Mouse (Mus musculus): ENCODE measurements around the gene Atf5.

Atf5 gene

DNA sequence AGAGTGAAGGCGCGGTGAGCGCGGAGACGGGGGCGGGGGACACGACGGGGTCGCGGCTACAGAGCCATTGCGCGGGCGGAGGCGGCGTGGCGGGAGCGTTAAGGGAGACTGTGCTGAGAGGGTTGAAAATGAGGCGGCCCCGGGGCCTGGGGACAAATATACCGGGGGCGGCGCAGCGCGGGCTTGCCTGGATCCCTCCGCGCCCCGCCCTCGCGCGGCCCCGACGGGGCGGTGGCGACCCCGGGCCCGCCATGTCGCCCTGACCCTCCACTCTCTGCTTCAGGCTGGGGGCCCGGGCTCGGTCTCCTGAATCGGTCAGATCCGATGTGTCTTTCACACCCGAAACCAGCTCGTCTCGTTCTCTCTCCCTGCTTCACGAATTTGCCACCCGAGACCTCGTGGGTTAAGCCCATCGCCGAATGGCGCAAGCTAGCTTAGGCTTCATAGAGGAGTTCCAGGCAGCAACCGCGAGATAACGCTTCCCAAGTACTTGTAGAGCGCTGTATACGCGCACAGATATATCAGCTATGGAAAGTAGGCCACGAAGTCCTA lies at the start of gene Atf5:
Gene Atf5, minus strand, starts transcription at position 189 of the 552 bp plus-strand sequence.
- no peak for DNase-seq (ENCODE audit: low spot score in 2 of 2)

DNA sequence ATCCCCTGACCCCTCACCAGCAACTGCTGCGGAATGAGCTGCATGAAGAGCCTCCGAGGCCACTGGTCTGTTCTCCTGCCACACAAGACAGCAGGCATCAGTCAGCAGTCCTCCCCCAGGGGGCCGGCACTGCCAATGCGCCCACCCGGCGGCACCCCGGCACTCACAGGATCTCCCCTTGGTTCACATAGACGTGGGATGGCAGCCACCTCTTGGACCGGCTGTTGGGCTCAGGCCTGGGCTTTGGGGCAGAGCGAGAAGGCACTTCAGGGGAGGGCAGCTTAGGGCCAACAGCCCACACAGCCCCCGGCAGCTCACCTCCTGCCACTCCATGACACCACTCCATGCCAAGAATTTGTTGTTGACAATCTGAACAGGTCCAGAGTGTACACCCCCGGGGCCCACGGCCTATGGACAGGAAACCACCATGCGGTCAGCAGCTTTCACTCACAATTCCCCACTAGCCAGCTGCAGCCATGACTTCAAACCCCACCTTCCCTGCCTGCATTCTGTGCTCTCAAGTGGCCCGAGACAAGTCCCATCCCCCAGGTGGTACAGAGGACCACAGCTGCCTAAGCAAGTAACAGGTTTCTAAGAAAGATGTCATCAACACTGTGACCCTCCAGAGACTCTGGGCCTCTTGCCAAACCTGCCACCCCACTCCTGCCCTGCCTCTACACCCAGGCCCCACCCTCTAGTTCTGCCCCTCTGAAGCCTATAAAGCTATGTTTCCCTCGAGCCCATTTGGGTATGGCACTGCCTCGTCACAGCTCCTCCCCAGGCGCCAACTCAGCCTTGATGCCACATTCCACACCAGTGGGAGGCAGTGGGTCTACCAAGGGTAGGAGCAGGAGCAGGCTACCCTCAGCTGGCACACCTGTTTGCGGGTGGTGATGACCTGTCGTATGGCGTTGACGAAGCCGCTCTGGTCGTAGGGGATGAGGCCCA lies 48.4 kb upstream of the Atf5 start:
- DNase-seq (ENCODE audit: low spot score in 2 of 2) = no peak

DNA sequence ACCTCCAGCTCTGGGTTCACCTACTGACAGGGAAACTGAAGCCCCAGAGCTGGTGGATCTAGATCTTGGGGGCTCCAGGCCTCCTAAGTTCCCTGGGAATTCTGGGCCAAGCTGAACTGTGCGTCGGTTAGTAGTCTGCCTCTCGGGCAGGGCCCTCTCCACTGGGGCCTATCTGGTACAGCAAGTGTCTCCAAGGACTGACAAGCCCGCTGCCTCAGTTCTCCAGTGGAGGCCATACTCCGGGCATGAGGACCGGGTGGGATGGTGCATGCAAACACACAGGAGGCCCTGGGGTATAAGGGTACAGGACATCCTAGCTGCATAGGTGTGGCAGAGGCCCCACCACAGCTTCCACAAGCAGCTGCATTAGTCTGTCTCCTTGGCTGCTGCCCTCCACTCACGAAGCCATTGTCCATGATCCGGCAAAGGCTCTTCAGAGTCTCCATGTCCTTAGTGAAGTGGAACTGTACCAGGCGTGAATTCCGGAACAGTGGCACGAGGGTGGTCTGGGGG lies 47.6 kb upstream of the Atf5 start:
- no peak for DNase-seq (ENCODE audit: low spot score in 2 of 2)

DNA sequence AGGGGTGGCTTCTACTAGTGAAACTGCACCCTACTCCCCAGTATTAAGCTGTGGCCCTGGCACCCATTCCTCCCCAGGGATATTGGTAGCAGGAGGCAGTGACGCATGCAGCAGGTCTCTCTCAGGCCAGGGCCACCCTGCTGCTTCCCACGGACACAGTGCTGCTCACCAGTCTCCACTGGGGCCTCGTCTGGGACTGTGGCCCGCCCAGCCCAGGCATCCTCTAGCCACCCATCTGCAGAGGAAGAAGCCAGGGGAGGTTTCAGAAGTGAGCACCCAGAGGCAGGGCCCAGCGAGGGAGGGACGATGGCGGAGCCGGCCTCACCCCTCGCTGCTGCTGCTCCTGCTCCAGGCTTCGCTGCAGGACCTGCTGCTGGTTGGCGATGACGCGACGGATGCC lies 46.8 kb upstream of the Atf5 start:
- no peak for DNase-seq (ENCODE audit: low spot score in 2 of 2)

DNA sequence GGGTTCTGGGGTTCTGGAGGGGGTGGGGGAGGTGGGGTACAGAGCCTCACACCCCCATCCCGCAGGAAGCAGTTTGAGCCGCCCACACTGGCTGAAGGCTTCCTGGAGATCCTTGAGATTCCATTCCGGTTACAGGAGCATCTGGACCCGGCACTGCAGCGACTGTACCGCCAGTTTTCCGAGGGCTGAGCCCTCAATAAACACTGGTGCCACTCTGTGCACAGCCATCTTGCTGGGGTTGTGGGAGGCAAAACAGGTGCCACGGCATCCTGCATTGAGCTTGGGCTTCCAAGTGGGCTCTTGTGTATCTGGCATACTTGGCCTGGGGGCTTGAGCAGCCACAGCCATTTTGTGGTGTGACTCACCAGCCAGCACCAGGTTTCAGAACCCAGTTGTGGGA lies 46.0 kb upstream of the Atf5 start:
- DNase-seq (ENCODE audit: low spot score in 2 of 2) = no peak

DNA sequence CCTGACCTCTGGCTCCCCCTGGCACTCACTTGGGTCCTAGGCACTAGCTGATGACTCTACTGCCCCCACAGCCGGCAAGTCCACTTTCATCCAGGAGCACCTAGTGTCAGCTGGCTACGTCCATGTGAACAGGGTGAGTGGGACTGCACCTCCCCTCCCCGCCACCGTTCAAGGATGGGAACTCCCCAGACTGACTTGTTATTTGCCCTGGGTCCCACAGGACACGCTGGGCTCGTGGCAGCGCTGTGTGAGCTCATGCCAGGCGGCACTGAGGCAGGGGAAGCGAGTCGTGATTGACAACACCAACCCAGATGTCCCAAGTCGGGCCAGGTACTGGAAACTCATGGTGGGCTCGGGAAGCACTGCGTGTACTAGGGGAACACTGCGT lies 45.0 kb upstream of the Atf5 start:
- DNase-seq (ENCODE audit: low spot score in 2 of 2) = no peak

DNA sequence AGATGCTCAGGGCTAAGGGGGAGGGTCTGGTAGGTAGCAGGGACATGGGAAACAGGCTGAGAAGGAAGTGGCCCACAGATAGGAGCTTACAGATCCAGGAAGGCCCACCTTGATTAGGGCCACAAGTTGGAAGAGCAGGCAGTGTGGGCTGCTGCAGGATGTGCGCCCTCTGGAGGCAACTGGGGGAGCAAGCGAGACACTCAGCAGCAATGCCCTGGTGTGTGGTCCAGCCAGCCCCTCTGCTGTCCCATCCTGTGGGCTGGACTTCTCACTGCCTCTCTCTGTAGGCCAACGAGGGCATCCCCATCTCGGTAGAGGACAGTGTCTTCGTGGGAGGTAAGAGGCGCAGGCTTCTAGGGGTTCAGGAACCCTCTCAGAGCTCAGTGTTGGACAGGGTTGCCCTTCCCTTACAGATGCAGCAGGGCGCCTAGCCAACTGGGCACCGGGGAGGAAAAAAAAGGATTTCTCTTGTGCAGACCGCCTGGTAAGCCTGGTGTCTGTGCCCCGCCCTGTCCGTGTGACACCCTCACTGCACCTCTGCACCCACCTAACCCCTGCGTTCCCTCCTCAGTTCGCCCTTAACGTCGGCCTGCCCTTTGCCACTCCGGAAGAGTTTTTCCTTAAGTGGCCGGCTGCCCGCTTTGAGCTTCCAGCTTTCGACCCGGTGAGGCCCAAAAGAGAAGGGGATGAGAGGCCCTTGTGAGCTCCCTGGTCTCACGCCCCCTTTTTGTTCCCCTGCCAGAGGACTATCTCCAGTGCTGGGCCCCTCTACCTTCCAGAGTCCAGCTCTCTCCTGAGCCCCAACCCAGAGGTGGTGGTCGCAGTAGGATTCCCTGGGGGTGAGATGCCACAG lies 44.3 kb upstream of the Atf5 start:
- peak in 1 of 2 experiments; percentile 67 for DNase-seq (ENCODE audit: low spot score in 2 of 2)

DNA sequence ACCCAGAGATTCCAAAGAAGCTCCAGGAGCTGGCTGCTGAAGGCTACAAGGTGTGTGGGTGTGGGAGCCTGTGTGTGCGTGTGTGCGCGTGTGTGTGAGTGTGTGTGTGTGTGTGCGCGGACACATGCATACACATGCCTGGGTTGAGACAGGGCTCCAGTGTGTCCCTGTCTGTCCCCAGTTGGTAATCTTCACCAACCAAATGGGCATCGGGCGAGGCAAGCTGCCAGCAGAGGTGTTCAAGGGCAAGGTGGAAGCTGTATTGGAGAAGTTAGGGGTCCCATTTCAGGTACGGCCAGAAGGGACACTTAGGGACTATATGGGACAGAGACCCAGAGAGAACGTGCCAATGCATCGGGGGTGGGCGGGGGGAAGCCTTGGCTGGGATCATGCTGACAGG lies 43.4 kb upstream of the Atf5 start:
- no peak for DNase-seq (ENCODE audit: low spot score in 2 of 2)

DNA sequence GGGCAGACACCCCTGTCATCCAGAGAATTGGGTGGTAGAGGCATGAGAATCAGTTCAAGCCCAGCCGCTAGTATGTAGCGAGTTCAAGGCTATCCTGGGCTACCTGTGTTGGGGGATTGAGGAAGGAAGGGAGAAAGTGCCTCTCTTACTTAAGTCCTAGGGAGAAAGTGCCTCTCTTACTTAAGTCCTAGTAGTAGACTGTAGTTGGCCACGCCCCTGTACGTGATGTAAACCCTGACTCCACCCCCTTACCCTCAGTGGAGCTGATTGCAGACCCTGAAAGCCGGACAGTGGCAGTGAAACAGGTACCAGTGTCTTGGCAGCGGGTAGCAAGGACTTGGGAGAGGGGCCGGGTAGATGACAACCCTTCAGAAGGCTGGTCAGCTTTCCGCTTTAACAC lies 41.4 kb upstream of the Atf5 start:
- DNase-seq (ENCODE audit: low spot score in 2 of 2) = no peak

DNA sequence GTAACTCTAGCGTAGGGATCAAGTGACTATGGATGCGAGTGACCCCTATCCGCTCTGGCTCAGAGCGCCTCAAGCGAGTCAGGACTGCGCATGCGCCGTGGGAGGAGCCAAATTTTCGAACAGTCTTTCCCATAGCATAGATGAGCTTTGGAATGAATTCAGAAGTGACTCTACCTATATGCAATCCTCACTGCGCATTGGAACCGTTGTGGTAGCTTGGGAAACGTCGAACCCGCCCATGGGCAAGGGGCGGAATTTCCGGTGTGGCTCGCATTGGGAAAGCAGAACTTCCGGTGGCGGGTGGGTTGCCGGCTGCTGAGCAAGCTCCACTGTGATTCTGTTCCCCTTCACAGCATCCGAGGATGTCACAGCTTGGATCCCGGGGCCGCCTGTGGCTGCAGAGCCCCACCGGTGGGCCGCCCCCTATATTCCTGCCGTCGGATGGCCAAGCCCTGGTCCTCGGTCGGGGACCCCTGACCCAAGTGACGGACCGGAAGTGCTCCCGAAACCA lies 40.6 kb upstream of the Atf5 start, which contains the start of gene Pnkp:
Gene Pnkp, plus strand, starts transcription at position 98 of the 511 bp plus-strand sequence.
- peak; percentile 90 to 91 for DNase-seq (ENCODE audit: low spot score in 2 of 2)

DNA sequence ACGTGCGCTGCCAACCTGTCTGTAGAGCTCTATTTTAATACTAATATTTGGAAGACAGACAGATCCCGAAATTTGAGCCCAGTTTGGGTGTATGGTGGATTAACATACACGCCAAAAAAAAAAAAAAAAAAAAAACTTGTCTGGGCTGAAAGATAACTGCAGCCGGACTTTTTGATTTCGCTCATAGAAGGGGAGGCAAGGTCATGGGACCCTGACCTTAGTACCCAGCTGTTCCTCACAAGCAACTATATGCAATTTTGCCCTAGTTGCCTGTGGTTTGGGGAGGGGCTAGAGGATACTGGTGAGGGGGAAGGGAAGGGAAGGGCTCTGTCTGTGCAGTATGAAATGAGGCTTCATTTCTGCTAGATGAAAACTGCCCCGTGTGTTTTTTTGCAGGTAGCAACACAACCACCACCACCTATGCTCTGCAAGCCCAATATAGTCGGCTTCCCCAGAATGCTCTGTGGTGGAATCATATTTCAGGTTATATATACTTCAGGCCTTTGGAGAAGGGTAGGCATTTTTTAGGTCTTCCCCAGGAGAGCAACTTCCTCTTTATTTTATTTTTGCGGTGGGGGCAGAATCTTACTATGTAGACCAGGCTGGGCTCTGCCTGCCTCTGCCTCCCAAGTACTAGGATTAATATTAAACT lies 39.9 kb upstream of the Atf5 start:
- DNase-seq (ENCODE audit: low spot score in 2 of 2) = no peak

DNA sequence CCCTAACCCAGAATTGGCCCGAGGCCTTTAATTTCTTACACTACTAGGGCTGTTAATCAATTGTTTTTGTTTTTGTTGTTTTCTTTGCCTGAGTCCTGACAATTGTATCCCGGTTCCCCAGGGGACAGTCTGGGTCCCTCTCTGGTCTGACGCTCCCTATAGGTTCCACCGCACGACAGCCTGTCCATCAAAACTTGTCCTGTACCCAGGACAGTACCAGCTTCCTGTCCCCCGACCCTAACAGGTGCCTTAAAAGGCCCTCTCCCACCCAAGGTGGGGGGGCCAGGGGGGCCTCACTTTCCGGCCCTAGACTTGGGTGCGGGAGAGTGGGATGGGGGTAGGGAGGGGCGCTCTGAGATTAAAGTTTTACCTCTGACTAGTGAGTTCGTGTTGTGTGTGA lies 38.6 kb upstream of the Atf5 start:
- no peak for DNase-seq (ENCODE audit: low spot score in 2 of 2)

DNA sequence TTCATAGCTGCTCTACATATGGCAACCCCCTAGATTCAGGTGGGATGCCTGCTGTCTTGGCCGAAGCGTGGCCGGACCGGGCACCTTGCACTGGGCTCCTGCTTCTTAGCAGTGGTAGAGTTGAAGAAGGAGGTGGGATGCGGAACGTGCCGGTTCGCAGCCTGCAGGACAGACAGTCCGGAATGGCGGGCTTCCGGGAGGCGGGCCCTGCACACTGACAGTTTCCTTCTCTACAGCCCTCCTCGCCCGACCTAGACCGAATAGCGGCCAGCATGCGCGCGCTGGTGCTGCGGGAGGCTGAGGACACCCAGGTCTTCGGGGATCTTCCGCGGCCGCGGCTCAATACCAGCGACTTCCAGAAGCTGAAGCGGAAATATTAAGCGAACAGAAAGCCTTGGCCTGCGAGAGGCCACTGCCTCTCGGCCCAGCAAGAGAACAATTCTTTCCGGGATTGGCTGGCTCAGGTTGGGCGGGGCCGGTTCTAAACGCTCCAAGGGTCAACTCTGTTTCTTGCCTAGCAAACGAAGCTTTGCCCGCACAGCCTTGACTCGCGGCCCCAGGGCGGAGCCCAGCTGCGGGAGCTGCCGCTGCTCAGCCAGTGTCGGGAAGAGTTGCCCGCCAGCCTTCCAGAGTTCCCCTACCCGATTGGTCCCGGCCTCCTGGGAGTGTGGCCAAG lies 38.0 kb upstream of the Atf5 start:
- peak in 1 of 2 experiments; percentile 71 for DNase-seq (ENCODE audit: low spot score in 2 of 2)

DNA sequence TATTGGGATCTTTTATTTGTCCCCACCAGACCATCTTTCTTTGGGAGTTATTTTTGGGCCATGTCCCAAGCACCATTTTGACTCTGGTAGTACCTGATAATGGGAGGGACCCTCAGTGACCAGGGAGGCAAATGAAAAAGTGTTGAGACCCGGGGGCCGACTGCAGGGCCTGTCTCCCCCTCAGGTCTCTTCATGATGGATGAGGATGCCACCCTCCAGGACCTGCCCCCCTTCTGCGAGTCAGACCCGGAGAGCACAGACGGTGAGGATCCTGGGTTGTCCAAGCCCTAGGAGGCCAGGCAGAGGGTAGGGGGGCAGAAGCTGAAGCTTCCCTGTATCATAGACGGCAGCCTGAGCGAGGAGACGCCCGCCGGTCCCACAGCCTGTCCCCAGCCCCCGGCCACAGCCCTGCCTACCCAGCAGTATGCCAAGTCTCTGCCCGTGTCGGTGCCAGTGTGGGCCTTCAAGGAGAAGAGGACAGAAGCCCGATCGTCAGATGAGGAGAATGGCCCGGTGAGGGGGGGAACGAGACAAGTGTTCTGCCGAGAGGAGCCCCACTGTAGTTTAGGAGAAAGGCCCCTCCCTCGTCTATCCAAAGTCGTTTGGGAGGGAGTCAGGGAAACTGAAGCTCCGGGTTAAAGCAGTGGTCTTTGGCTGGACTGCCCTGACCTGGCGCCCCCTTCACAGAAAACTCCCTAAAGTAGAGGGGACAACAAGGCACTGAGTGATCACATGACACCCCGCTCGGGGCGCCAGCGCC lies 37.3 kb upstream of the Atf5 start:
- DNase-seq (ENCODE audit: low spot score in 2 of 2) = no peak

DNA sequence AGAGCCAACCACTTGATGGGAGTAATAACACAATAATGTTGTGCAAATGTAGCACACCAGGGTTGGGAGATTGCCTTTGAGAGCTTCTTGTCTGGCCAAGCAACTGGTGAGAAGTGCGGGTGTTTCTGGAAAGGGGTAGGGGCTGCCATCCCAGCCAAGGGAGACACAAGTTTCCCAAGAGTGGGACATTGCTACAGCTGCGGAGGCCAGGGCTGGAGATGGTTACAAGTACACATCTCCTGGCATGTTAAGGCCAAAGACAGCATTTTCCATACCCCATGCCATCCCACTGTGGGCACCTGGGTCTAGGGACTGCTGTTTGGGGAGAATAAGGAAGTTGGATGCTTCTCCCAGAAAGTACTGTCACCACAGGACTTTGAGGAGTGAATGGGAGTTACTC lies 36.6 kb upstream of the Atf5 start:
- DNase-seq (ENCODE audit: low spot score in 2 of 2) = no peak

DNA sequence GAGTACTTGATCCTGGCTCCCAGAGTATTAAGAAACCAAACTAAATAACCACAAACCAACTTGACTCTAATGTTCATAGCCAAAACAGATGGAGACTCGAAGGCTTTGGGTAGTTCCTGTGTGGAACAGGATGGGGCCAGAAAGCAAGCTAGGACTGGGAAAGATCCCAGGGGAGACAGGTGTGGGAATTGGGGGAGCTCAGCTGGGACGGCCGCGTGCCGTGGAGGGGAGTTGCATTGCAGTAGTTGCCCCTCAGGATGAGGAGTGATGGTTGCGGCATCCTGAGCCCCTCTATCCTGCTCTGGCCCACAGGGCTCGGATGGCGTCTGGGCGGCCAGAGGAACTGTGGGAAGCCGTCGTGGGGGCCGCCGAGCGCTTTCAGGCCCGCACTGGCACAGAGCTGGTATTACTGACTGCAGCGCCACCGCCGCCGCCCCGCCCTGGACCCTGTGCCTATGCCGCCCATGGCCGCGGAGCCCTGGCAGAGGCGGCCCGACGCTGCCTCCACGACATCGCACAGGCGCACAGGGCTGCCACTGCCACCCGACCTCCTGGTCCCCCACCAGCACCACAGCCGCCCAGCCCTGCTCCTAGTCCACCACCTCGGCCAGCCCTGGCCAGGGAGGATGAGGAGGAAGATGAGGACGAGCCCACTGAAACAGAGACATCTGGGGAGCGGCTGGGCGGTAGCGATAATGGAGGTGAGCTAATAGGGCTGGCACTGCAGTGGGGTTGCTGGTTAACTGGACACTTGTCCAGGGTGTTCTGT lies 36.0 kb upstream of the Atf5 start:
- DNase-seq (ENCODE audit: low spot score in 2 of 2) = no peak

DNA sequence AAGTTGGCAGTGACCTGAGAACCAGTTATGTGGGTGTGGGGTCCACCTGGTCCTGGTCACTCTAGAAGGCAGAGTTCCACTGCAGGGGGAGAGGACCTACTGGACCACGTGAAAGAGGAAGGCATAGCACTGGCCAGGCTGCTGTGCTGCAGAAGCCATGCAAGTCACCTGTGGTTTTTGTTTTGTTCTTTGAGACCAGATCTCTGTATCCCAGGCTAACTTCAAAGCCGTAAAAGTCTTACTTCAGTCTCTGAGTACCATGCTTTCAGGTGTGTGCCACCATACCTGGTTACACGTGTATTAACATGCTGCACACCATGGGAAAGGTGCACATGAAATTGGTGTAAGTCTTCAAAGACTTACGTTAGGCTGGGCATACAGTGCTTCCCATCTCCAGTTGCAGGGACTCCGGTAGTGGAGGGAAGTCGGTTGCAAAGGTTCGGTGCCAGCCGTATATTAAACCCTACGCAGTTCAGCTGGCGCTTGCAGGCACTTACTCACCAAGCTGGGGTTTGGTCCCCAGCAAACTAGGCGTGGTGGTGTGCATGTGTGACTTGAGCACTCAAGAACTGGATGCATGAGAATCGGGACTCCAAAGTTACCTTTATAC lies 35.3 kb upstream of the Atf5 start:
- DNase-seq (ENCODE audit: low spot score in 2 of 2) = no peak

DNA sequence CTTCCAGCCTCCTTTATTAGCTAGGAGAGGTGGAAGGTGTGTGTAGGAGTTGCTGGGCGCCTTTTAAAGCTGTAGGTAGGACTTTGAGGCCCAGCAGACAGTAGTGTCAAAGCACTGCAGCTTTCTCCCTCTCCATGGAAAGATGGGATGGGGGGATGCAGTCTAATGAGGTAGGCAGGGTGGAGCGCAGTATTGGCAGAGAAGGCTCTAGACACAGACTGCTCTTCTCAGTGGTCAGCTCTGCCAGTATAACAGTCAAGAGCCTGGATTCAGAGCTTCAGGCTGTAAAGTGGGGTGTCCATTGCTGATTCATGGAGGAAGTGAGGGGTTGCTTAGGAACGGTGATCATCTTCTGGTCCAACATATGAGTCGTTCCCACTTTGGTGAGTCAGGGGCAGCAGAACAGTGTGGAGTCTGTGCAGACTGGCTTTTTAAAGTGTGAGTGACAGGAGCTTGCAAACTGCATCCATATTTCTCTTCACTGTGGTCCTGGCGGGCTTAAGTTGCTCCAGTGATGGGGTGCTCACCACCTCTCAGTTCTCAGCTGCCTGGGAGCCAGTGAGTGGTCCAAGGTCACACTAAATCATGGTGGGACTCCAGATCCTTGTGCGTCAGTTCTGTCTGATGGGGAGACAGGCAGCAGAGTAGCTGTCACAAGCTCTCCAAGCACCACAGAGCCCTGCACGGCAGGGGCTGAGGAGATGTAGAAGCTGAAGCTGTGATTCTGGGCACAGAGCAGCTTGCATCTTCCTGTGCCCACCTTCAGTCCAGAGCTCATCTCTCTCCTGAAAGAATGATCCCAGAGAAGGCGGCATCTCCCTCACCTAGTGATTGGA lies 34.5 kb upstream of the Atf5 start:
- DNase-seq (ENCODE audit: low spot score in 2 of 2) = no peak
